Mouse (Mus musculus) lung, embryonic 16.5 days (tissue): ENCODE data around the gene Disp1. TPM values are rescaled to one million over a fixed set of nuclear protein-coding genes. Genes with fewer than 3 reads are reported as not detected.
A peak's percentile ranks its signal among the peaks of the same experiment; 100 is the strongest.

Source experiments
- ATAC-seq: fragments of 200-750 bp; cut with Nextera tagmentation; 2 replicates; pipeline ENCODE4 v1.8.0; 2017; ENCODE audit warnings: low read depth, mild to moderate bottlenecking, moderate library complexity
- H3K27ac ChIP-seq: fragments of 300-500 bp; sonication (generic); 2 replicates; pipeline ENCODE4 v1.5.1; 2014; ENCODE audit warnings: mild to moderate bottlenecking, control low read depth, low read length
- H3K27me3 ChIP-seq: fragments of 300-500 bp; sonication (generic); 2 replicates; pipeline ENCODE4 v1.6.1; 2014; ENCODE audit warnings: low read depth, low read length, mixed read lengths; ENCODE audit not compliant: control insufficient read depth, insufficient read depth
- H3K36me3 ChIP-seq: fragments of 300-500 bp; sonication (generic); 2 replicates; pipeline ENCODE4 v1.6.1; 2014; ENCODE audit warnings: low read length; ENCODE audit not compliant: control insufficient read depth, insufficient read depth
- H3K4me1 ChIP-seq: fragments of 300-500 bp; sonication (generic); replicated peaks from 2 replicates; pipeline ENCODE4 v1.6.1; 2014; ENCODE audit warnings: low read length, mixed read lengths; ENCODE audit not compliant: control insufficient read depth, insufficient read depth
- H3K4me2 ChIP-seq: fragments of 300-500 bp; sonication (generic); 2 replicates; pipeline ENCODE4 v1.6.1; 2014; ENCODE audit warnings: low read depth, low read length, control low read depth
- H3K4me3 ChIP-seq: fragments of 300-500 bp; sonication (generic); 2 replicates; pipeline ENCODE4 v1.5.1; 2014; ENCODE audit warnings: mild to moderate bottlenecking, low read length, control low read depth
- H3K9ac ChIP-seq: fragments of 300-500 bp; sonication (generic); 2 replicates; pipeline ENCODE4 v1.6.1; 2014; ENCODE audit warnings: low read length, control low read depth
- H3K9me3 ChIP-seq: fragments of 300-500 bp; sonication (generic); 2 replicates; pipeline ENCODE4 v1.6.1; 2016; ENCODE audit warnings: low read length; ENCODE audit not compliant: control insufficient read depth
- WGBS: fragments of 180-500 bp; shearing (Covaris S2); extraction: QIAGEN DNeasy Blood & Tissue Kit; methylation state at CpG from one replicate; pipeline ENCODE4 v1.1.7; 2014; 5-methylcytosine and 5-hydroxymethylcytosine counted together
- polyA plus RNA-seq: library from polyadenylated mRNA; unstranded; fragments of >200 nt; fragmentation: Nextera tagmentation; extraction: Ambion mirVana; gene quantifications from 2 replicates; pipeline ENCODE4 v1.2.1, GENCODE M21; 2015

The Disp1 gene
- polyA plus RNA-seq, 1 experiment from 2014 or later, result 8.9 TPM

- Histone ChIP-seq H3K4me2 (no peak overlapping the region), H3K27me3 (no peaks in the 10 kb centered on the region), H3K4me3 (no peak overlapping the region), H3K27ac (no peak overlapping the region), H3K9ac (no peak overlapping the region), H3K9me3 (no peaks in the 10 kb centered on the region), H3K4me1 (no peaks in the 10 kb centered on the region; the same call in 1 of the 2 replicates), H3K36me3 (no peaks in the 10 kb centered on the region)
- 86% methylated on average over 6 of the region's 6 CpGs for WGBS
- ATAC-seq, result no peak
Measured at GRCm38 (mm10) chr1:183213850-183214249, 7.5 kb downstream of the Disp1 start.

- no peaks in the 10 kb centered on the region; the same call in 1 of the 2 replicates for H3K4me1 ChIP-seq
Measured at GRCm38 (mm10) chr1:183212757-183213211, 8.5 kb downstream of the Disp1 start.

GRCm38 (mm10) chr1:183210115-183210514 lies 11.2 kb downstream of the Disp1 start:
- ATAC-seq, result no peak
- H3K4me2 ChIP-seq, result no peak overlapping the region
- H3K9ac ChIP-seq, result no peak overlapping the region
- 92% methylated on average over 8 of the region's 8 CpGs for WGBS
- no peaks in the 10 kb centered on the region for H3K27me3 ChIP-seq
- no peaks in the 10 kb centered on the region for H3K9me3 ChIP-seq
- no peaks in the 10 kb centered on the region; the same call in 1 of the 2 replicates for H3K4me1 ChIP-seq
- no peak overlapping the region for H3K4me3 ChIP-seq
- H3K27ac ChIP-seq, result no peak overlapping the region
- no peaks in the 10 kb centered on the region for H3K36me3 ChIP-seq

More at GRCm38 (mm10) chr1:183212757-183213211, 8.5 kb downstream of the Disp1 start:
- no peak overlapping the region for H3K4me2 ChIP-seq
- no peak overlapping the region for H3K27ac ChIP-seq
- WGBS, result 60% methylated on average over 6 of the region's 6 CpGs
- H3K36me3 ChIP-seq, result no peaks in the 10 kb centered on the region
- no peak for ATAC-seq
- no peak overlapping the region for H3K4me3 ChIP-seq
- H3K27me3 ChIP-seq, result no peaks in the 10 kb centered on the region
- no peak overlapping the region for H3K9ac ChIP-seq
- no peaks in the 10 kb centered on the region for H3K9me3 ChIP-seq

DNA sequence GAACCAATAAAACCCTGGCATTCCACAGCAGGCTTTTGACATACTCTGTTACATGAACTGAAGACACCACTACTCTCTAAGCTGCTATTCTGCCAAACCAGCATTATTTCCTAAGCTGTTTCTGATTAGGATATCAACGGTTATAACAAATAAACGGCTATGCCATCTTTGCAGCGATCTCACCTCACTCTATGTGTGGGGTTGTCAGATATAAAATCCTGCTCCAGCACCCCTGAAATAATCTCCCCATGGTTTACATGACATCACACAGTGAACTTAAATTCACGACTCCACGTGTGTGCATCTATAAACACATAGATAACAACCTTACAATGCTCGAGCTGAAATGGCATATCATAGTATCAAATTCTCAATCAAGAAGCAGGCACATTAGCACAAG lies 13.7 kb downstream of the Disp1 start:
- H3K27ac ChIP-seq, result no peak overlapping the region
- WGBS, result 72% methylated on average over 6 of the region's 6 CpGs
- no peak for ATAC-seq
- no peaks in the 10 kb centered on the region for H3K27me3 ChIP-seq
- no peak overlapping the region for H3K4me2 ChIP-seq
- no peaks in the 10 kb centered on the region for H3K4me1 ChIP-seq
- no peaks in the 10 kb centered on the region for H3K36me3 ChIP-seq
- H3K4me3 ChIP-seq, result no peak overlapping the region
- no peak overlapping the region for H3K9ac ChIP-seq
- no peaks in the 10 kb centered on the region for H3K9me3 ChIP-seq

GRCm38 (mm10) chr1:183207141-183207540 lies 14.2 kb downstream of the Disp1 start:
- Histone ChIP-seq H3K4me2 (no peak overlapping the region), H3K36me3 (no peaks in the 10 kb centered on the region), H3K9me3 (no peaks in the 10 kb centered on the region), H3K4me3 (no peak overlapping the region), H3K9ac (no peak overlapping the region), H3K4me1 (no peaks in the 10 kb centered on the region), H3K27ac (no peak overlapping the region), H3K27me3 (no peaks in the 10 kb centered on the region)
- ATAC-seq, result no peak
- 85% methylated on average over 3 of the region's 3 CpGs for WGBS

DNA sequence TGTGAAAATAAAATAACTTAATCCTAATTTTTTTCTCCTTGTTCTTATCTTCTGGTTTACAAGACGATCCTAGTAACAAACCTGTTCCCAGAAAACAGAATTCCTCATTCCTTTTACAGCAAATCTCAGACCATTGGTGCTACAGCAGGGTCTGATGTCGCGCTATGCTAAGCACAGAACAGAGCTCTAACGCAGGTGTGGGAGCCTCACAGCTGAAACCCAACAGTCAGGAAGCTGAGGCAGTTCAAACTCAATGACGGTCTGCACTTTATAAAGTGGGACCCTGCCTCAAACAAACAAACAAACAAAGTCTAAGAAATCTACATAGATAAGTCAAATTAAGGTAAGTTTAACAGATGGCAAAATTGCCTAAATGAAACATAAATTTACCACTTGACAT lies 20.4 kb downstream of the Disp1 start:
- Histone ChIP-seq H3K9me3 (no peaks in the 10 kb centered on the region), H3K4me2 (no peak overlapping the region), H3K27me3 (no peaks in the 10 kb centered on the region), H3K27ac (no peak overlapping the region), H3K9ac (no peak overlapping the region), H3K4me1 (no peaks in the 10 kb centered on the region), H3K36me3 (no peaks in the 10 kb centered on the region), H3K4me3 (no peak overlapping the region)
- ATAC-seq, result no peak
- WGBS, result 89% methylated on average over 5 of the region's 5 CpGs

GRCm38 (mm10) chr1:183194763-183195162 lies 26.6 kb downstream of the Disp1 start:
- H3K27me3 ChIP-seq, result no peaks in the 10 kb centered on the region
- no peaks in the 10 kb centered on the region for H3K36me3 ChIP-seq
- H3K4me1 ChIP-seq, result peaks cover 7% of the 10 kb centered on the region
- H3K9ac ChIP-seq, result no peak overlapping the region
- H3K27ac ChIP-seq, result no peak overlapping the region
- H3K4me2 ChIP-seq, result no peak overlapping the region
- H3K4me3 ChIP-seq, result no peak overlapping the region
- no peaks in the 10 kb centered on the region for H3K9me3 ChIP-seq
- ATAC-seq, result no peak
- 88% methylated on average over 18 of the region's 18 CpGs for WGBS

- 47% methylated on average over 5 of the region's 5 CpGs for WGBS
- no peak overlapping the region for H3K4me3 ChIP-seq
- no peak overlapping the region for H3K4me2 ChIP-seq
Measured at GRCm38 (mm10) chr1:183194151-183194550, 27.2 kb downstream of the Disp1 start.

DNA sequence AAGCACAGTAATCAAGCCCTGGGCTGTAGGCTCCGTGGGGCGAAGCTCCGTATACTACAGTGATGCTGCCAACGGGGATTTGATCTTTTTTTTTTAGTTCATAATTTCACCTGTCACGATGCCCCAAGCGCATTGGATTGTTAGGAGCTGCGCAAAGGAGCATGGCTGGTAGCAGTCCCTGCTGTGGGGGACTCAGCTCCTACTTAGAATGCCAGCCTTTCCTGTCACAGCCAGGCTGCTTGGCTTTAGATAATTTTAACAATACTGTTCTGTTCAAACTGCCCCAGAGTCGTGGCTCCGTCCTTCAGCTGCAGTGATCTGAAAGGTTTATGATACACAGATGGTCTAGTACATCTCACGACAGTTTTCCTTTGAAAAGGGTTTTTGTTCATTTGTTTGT lies 29.9 kb downstream of the Disp1 start:
- H3K9me3 ChIP-seq, result no peaks in the 10 kb centered on the region
- no peak overlapping the region for H3K4me2 ChIP-seq
- no peaks in the 10 kb centered on the region for H3K27me3 ChIP-seq
- H3K4me1 ChIP-seq, result peaks cover 7% of the 10 kb centered on the region
- WGBS, result 80% methylated on average over 10 of the region's 10 CpGs
- no peak overlapping the region for H3K9ac ChIP-seq
- H3K27ac ChIP-seq, result no peak overlapping the region
- ATAC-seq, result no peak
- no peak overlapping the region for H3K4me3 ChIP-seq
- H3K36me3 ChIP-seq, result no peaks in the 10 kb centered on the region

More at GRCm38 (mm10) chr1:183194151-183194550, 27.2 kb downstream of the Disp1 start:
- ATAC-seq, result peak; percentile 36; the same call in 1 of the 2 replicates
- peaks cover 7% of the 10 kb centered on the region for H3K4me1 ChIP-seq
- H3K36me3 ChIP-seq, result no peaks in the 10 kb centered on the region
- H3K27ac ChIP-seq, result no peak overlapping the region
- no peaks in the 10 kb centered on the region for H3K9me3 ChIP-seq
- H3K9ac ChIP-seq, result no peak overlapping the region
- H3K27me3 ChIP-seq, result no peaks in the 10 kb centered on the region

DNA sequence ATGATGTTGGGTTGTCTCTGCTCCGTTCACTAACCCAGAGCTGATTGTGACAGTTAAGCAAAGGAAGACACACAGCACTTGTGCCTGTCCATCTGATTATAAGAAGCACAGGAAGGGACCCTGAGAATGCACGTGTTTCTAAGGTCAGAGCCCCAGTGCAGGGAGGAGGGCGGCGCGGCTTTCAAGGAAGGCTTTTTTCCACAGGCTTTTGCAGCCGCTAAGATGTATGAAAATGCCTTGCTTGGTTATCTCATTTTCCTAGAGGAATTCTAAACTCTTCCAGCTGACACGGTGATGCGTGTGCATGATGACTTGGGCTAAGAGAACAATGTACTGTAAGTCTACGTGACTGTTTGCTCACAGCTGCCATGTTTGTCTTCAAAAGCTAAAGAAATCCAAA lies 30.9 kb downstream of the Disp1 start:
- WGBS, result 44% methylated on average over 9 of the region's 9 CpGs
- no peak overlapping the region for H3K27ac ChIP-seq
- ATAC-seq, result no peak

More for the DNA sequence above, 30.9 kb downstream of the Disp1 start:
- Histone ChIP-seq H3K9me3 (no peaks in the 10 kb centered on the region), H3K4me2 (no peak overlapping the region), H3K4me3 (no peak overlapping the region), H3K4me1 (peaks cover 7% of the 10 kb centered on the region), H3K36me3 (no peaks in the 10 kb centered on the region), H3K9ac (no peak overlapping the region), H3K27me3 (no peaks in the 10 kb centered on the region)
